Mouse (Mus musculus): ENCODE data around the gene Fuca1. TPM values are rescaled to one million over a fixed set of nuclear protein-coding genes. Genes with fewer than 3 reads are reported as not detected.

Gene Fuca1
- 33.7 TPM for polyA plus RNA-seq (2014; fragmentation: Illumina TruSeq; extraction: RNeasy Lipid Tissue Mini Kit (QIAGEN cat#74804); ENCODE audit: low read depth, low replicate concordance)

DNA sequence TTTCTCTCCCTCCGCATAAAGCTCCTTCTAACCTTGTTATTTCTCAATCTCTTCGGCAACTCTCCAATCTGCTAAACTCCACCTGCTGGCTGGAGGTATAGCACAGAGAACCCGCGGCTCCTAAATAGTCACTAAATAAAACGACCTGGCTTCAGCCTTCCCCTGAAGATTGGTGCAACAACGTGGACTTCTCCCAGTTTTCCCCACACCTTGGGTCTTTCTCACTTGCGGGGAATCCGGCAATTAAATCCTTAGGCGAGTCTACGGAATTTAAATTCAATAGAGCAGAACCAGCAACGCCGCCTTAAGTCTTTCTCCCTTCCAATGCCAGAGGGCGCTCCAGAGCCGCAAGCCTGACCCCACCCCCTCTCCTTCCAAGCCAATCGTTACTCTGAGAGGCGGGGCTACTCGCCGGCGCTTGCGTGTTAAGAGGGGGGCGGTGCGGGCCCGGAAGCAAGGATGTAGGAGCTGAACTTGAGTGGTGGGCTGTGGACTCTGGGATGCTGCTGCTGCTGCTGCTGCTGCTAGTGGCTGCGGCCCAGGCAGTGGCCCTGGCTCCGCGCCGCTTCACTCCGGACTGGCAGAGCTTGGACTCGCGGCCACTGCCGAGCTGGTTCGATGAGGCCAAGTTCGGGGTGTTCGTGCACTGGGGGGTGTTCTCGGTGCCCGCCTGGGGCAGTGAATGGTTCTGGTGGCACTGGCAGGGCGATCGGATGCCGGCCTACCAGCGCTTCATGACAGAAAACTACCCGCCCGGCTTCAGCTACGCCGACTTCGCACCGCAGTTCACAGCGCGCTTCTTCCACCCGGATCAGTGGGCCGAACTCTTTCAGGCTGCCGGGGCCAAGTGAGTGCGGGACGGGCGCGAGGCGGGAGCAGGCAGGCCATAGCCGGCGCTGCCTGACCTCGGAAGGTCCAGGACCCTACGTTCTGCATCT is at the start of gene Fuca1:
TSS of gene Fuca1 (plus strand) at position 432 of the 938 bp plus-strand sequence.

DNA sequence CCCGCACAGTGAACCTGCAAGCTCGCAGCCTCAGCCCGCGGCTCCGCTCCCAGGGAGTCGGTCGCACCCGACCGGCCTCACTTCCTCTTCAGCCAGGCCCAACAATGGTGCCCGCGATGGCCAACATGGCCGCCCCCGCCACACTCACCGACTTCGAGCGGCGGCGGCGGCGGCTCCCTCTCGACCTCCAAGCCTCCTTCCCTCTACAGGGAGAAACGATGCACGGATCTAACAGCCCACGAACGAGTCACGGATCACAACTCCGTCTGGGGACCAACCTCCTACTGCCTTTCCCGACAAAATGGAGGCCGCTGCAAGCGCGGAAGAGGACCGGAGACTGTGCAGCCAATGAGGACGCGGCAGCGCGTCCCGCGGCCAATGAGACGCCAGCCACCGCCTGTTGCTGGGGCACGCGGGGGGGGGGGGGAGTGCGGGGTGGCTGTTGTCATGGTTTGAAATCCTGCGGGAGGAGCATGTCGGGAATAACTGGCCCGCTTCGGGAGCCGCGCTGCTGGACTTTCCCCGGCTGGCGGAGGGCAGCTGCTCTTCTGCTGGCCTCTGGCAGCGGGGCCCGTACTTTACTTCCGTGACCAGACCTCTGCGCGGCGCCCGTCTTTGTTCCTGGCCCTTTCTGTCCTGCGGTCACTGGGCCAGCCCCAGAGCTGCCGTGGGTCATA is 46.9 kb upstream of the Fuca1 start, which contains the start of gene Pnrc2:
TSS of gene Pnrc2 (minus strand) at position 325 of the 677 bp plus-strand sequence.

DNA sequence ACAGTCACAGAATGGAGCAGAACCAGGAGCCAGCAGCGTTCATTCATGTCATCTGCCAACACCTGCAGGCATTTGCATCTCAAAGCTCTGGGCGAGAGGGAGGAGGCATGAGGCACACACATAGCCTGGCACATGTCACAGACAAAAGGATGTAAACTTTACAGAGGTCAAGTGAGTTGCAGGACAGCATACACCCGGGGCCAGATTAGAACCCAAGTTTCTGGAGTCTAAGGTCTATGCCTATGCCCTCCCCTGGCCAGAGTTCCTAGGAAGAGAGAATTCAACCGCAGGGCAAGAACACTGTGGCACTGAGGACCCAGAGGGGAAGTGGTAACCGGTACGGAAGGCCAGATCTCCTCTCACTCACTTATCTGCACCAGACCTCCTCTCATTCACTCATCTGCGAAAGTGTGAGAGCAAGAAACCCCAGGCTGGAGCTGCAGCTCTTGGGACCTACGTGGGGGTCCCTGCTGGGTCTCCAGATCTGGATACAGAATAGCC is 25.4 kb upstream of the Fuca1 start, which contains the start of gene Cnr2:
TSS of gene Cnr2 (plus strand) at position 324 of the 501 bp plus-strand sequence.

DNA sequence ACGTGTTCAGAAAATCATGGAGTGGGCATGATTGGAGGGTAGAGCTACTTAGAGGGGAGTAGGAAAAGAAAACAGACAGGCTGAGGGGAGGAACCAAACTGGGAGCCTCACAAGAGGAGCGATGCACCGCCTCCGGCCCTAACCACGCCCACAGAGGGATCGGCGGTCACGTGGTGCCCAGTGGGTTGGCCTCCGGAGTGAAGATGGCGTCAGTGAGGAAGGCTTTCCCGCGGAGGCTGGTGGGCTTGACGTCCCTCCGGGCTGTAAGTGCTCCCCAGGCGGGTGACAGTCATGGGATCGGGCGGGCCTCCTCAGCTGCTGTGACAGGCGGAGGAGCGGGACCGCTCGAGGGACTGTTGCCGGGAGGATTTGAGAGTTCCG is 25.7 kb downstream of the Fuca1 start, which contains the start of gene Hmgcl:
TSS of gene Hmgcl (plus strand) at position 171 of the 381 bp plus-strand sequence.

DNA sequence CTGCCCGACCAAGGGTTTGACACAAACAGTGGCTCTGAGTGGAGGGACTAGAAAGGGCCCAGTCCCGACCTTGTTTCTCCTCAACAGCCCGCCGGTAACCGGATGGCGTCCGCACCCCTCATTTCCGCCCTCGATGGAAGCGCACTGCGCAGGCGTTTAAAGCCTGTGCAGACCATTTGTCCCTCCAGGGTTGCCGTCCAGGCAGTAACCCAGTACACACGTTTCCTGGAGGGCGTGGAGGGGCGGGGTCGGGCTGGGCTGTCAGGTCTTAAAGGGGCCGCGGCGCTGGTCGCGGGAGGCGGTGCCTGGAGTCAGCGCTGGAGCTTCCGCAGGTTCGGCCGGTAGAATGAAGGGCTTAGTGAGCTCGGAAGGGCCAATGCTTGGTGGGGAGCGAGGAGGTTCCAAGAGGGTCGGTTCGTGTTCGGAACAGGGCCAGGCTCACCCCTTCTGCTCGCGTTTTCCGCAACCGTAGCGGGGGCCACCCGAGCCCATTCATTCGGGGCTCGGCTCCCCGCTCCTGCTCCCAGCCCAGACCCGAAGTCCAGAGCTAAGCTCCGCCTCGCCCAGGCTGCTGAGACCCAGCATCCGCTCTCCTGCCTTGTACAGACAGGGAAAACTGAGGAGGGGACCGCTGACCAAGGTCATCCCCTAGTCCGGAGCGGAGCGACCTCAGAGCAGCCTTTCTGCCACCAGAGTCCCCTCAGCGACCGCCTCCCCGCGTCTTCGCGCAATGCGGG is 43.1 kb downstream of the Fuca1 start, which contains the start of gene Gale:
TSS of gene Gale (plus strand) at position 271 of the 737 bp plus-strand sequence.

DNA sequence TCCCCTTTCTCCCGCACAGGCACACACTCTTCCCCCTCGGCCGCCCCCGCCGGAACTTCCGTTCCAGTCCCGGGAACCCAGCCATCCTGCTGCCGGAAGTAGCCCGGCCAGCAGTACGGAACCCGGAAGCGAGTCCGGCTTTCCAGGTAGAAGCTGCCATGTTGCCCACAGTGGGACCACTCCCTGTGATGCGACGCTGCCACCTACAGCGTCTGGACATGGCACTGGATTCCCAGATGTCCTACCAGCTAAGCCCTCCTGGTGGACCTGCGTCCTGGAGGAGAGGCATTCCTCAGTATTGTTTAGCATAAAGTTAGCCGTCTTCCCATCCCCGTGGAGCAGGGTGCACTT is 52.0 kb downstream of the Fuca1 start, which contains the start of gene Lypla2:
TSS of gene Lypla2 (minus strand) at position 71 of the 351 bp plus-strand sequence.

DNA sequence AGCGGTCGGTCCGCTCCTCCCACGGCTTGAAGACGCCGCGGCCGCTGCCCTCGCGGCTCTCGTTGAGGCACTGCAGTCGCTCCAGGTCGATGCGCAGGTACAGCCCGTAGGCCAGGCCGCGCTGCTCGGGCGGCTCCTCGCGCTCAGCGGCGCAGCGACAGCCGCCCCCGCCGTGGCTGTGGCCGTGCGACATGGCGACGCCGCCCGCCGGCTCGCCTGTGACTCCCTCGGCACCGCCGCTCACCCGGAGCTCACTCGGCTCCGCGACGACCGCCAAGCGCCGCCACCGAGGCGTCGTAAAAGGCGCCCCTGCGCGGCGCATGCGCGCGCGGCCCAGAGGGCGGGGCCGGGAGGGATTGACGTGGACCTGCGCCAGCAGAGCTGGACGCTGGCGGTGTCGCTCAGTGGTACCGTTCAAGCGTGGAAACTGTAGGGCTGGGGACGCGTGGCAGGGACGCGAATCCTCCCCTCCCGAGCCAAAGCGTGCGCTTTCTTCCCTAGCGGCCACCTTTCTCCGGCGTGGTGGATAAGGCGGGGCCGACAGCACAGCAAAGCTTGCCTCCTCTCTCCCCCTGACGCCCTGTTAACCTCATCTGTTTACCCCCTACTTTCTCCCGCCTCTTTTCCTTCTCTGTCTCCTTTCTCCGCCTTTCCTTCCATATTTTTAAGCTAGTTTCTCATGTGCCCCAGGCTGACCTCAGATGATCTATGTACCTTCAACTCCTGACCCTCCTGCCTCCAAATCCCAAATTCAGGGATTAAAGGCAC is 66.6 kb downstream of the Fuca1 start, which contains the start of gene Pithd1:
TSS of gene Pithd1 (minus strand) at position 322 of the 768 bp plus-strand sequence.

Other genes with a start within 250 kb of the Fuca1 start
- 0.08 TPM for gene Ifnlr1, start 234.4 kb upstream of the Fuca1 start, polyA plus RNA-seq (2014; fragmentation: Illumina TruSeq; extraction: RNeasy Lipid Tissue Mini Kit (QIAGEN cat#74804); ENCODE audit: low read depth, low replicate concordance)
- 0.48 TPM for gene Il22ra1, start 192.6 kb upstream of the Fuca1 start, polyA plus RNA-seq (2014; fragmentation: Illumina TruSeq; extraction: RNeasy Lipid Tissue Mini Kit (QIAGEN cat#74804); ENCODE audit: low read depth, low replicate concordance)
- gene Myom3, start 161.0 kb upstream of the Fuca1 start, polyA plus RNA-seq (2014; fragmentation: Illumina TruSeq; extraction: RNeasy Lipid Tissue Mini Kit (QIAGEN cat#74804); ENCODE audit: low read depth, low replicate concordance), result 0.40 TPM
- 76.3 TPM for gene Srsf10, start 65.0 kb upstream of the Fuca1 start, polyA plus RNA-seq (2014; fragmentation: Illumina TruSeq; extraction: RNeasy Lipid Tissue Mini Kit (QIAGEN cat#74804); ENCODE audit: low read depth, low replicate concordance)
- 175 TPM for gene Pnrc2, start 46.9 kb upstream of the Fuca1 start, polyA plus RNA-seq (2014; fragmentation: Illumina TruSeq; extraction: RNeasy Lipid Tissue Mini Kit (QIAGEN cat#74804); ENCODE audit: low read depth, low replicate concordance)
- gene Cnr2, start 25.3 kb upstream of the Fuca1 start, polyA plus RNA-seq (2014; fragmentation: Illumina TruSeq; extraction: RNeasy Lipid Tissue Mini Kit (QIAGEN cat#74804); ENCODE audit: low read depth, low replicate concordance), result 0.93 TPM
- 56.8 TPM for gene Hmgcl, start 25.7 kb downstream of the Fuca1 start, polyA plus RNA-seq (2014; fragmentation: Illumina TruSeq; extraction: RNeasy Lipid Tissue Mini Kit (QIAGEN cat#74804); ENCODE audit: low read depth, low replicate concordance)
- 0.66 TPM for gene Gale, start 43.0 kb downstream of the Fuca1 start, polyA plus RNA-seq (2014; fragmentation: Illumina TruSeq; extraction: RNeasy Lipid Tissue Mini Kit (QIAGEN cat#74804); ENCODE audit: low read depth, low replicate concordance)
- gene Lypla2, start 51.9 kb downstream of the Fuca1 start, polyA plus RNA-seq (2014; fragmentation: Illumina TruSeq; extraction: RNeasy Lipid Tissue Mini Kit (QIAGEN cat#74804); ENCODE audit: low read depth, low replicate concordance), result 1.5 TPM
- 30.9 TPM for gene Pithd1, start 66.5 kb downstream of the Fuca1 start, polyA plus RNA-seq (2014; fragmentation: Illumina TruSeq; extraction: RNeasy Lipid Tissue Mini Kit (QIAGEN cat#74804); ENCODE audit: low read depth, low replicate concordance)
- gene Eloa, start 101.0 kb downstream of the Fuca1 start, polyA plus RNA-seq (2014; fragmentation: Illumina TruSeq; extraction: RNeasy Lipid Tissue Mini Kit (QIAGEN cat#74804); ENCODE audit: low read depth, low replicate concordance), result 14.2 TPM
- 195 TPM for gene Rpl11, start 132.7 kb downstream of the Fuca1 start, polyA plus RNA-seq (2014; fragmentation: Illumina TruSeq; extraction: RNeasy Lipid Tissue Mini Kit (QIAGEN cat#74804); ENCODE audit: low read depth, low replicate concordance)
- gene Id3, start 222.8 kb downstream of the Fuca1 start, polyA plus RNA-seq (2014; fragmentation: Illumina TruSeq; extraction: RNeasy Lipid Tissue Mini Kit (QIAGEN cat#74804); ENCODE audit: low read depth, low replicate concordance), result 15.2 TPM